Mouse (Mus musculus): ENCODE data around the gene Dnajc28. TPM values are rescaled to one million over a fixed set of nuclear protein-coding genes. Genes with fewer than 3 reads are reported as not detected.

Gene Dnajc28
- polyA plus RNA-seq, 1 experiment from 2014 or later = 2.2 TPM

- Histone ChIP-seq H3K4me3 (ENCODE audit: low read depth, low read length) (no peak overlapping the region), H3K27ac (ENCODE audit: low read depth, low read length) (no peak overlapping the region), H3K4me2 (no peak overlapping the region), H3K36me3 (ENCODE audit: control insufficient read depth, insufficient read depth, low read length) (peaks cover 16% of the 10 kb centered on the region), H3K9ac (ENCODE audit: low read depth, low read length) (no peak overlapping the region), H3K4me1 (ENCODE audit: control insufficient read depth, insufficient read depth, low read length) (peaks cover 5% of the 10 kb centered on the region; the same call in 1 of the 2 replicates), H3K27me3 (ENCODE audit: control insufficient read depth, insufficient read depth, low read length) (no peaks in the 10 kb centered on the region), H3K9me3 (replicated peaks; ENCODE audit: control insufficient read depth, low read length) (no peaks in the 10 kb centered on the region)
- 78% methylated on average over 2 of the region's 2 CpGs for WGBS (ENCODE audit: insufficient replicate concordance)
- ATAC-seq (replicated peaks; ENCODE audit: insufficient number of reproducible peaks, low FRiP score, low TSS enrichment) = no peak
These were observed 26.1 kb upstream of the Dnajc28 start for GRCm38 (mm10) chr16:91644901-91645300.

GRCm38 (mm10) chr16:91640171-91640570 lies 21.3 kb upstream of the Dnajc28 start:
- no peak for ATAC-seq (replicated peaks; ENCODE audit: insufficient number of reproducible peaks, low FRiP score, low TSS enrichment)
- H3K9ac ChIP-seq (ENCODE audit: low read depth, low read length) = no peak overlapping the region
- no peaks in the 10 kb centered on the region for H3K9me3 ChIP-seq (replicated peaks; ENCODE audit: control insufficient read depth, low read length)
- no peak overlapping the region for H3K4me2 ChIP-seq
- H3K4me3 ChIP-seq (ENCODE audit: low read depth, low read length) = no peak overlapping the region
- 96% methylated on average over 8 of the region's 8 CpGs for WGBS (ENCODE audit: insufficient replicate concordance)
- no peak overlapping the region for H3K27ac ChIP-seq (ENCODE audit: low read depth, low read length)
- H3K27me3 ChIP-seq (ENCODE audit: control insufficient read depth, insufficient read depth, low read length) = no peaks in the 10 kb centered on the region
- H3K36me3 ChIP-seq (ENCODE audit: control insufficient read depth, insufficient read depth, low read length) = peaks cover 37% of the 10 kb centered on the region
- H3K4me1 ChIP-seq (ENCODE audit: control insufficient read depth, insufficient read depth, low read length) = 0 out of 2 replicates have a peak, but pooled peaks cover 2% of the 10 kb centered on the region

- 94% methylated on average over 2 of the region's 2 CpGs for WGBS (ENCODE audit: insufficient replicate concordance)
- Histone ChIP-seq H3K4me1 (ENCODE audit: control insufficient read depth, insufficient read depth, low read length) (no peaks in the 10 kb centered on the region), H3K9ac (ENCODE audit: low read depth, low read length) (no peak overlapping the region), H3K4me2 (no peak overlapping the region), H3K4me3 (ENCODE audit: low read depth, low read length) (no peak overlapping the region), H3K9me3 (replicated peaks; ENCODE audit: control insufficient read depth, low read length) (no peaks in the 10 kb centered on the region), H3K27ac (ENCODE audit: low read depth, low read length) (no peak overlapping the region), H3K36me3 (ENCODE audit: control insufficient read depth, insufficient read depth, low read length) (peaks cover 37% of the 10 kb centered on the region), H3K27me3 (ENCODE audit: control insufficient read depth, insufficient read depth, low read length) (no peaks in the 10 kb centered on the region)
- no peak for ATAC-seq (replicated peaks; ENCODE audit: insufficient number of reproducible peaks, low FRiP score, low TSS enrichment)
These were observed 20.8 kb upstream of the Dnajc28 start for GRCm38 (mm10) chr16:91639636-91640035.

DNA sequence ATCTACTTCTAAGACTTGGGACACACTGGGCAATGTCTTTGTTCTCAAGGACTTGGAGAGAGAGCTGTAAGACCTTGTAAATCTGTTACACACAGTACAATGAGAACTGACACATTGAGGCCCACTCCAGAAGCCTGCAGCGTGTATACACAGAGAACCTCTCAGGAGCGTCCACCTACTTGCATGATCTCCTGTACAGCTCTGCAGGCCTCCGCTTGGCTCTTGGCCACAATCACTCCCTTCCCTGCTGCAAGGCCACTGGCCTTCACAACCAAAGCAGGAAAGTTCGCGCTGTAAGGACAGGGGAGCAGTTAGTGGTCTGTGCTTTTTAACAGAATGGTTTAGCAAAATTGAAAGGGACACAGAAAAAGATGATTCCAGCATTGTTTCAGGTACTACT lies 20.3 kb upstream of the Dnajc28 start:
- Histone ChIP-seq H3K4me2 (no peak overlapping the region), H3K27me3 (ENCODE audit: control insufficient read depth, insufficient read depth, low read length) (no peaks in the 10 kb centered on the region), H3K36me3 (ENCODE audit: control insufficient read depth, insufficient read depth, low read length) (peaks cover 37% of the 10 kb centered on the region), H3K27ac (ENCODE audit: low read depth, low read length) (no peak overlapping the region), H3K9ac (ENCODE audit: low read depth, low read length) (no peak overlapping the region), H3K4me1 (ENCODE audit: control insufficient read depth, insufficient read depth, low read length) (no peaks in the 10 kb centered on the region), H3K4me3 (ENCODE audit: low read depth, low read length) (no peak overlapping the region), H3K9me3 (replicated peaks; ENCODE audit: control insufficient read depth, low read length) (no peaks in the 10 kb centered on the region)
- ATAC-seq (replicated peaks; ENCODE audit: insufficient number of reproducible peaks, low FRiP score, low TSS enrichment) = no peak
- WGBS (ENCODE audit: insufficient replicate concordance) = 93% methylated on average over 5 of the region's 5 CpGs

DNA sequence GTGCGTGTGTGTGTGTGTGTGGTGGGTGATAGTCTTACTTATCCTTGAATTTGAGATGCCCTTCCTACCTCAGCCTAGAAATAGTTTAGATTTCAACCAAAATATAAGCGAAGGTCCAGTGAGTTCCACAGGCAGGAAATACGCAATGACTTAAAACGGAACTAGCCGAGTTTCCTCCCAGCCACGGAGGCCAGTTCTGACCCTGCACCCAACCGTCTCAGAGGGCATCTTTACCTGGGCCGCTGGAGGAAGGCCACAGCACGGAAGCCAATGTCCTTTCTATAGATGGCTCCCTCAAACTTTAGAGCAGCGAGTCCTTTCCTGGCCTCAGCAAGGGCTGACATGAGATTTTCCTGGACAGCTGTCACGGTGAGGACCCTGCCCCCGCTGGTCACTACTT lies 14.8 kb upstream of the Dnajc28 start:
- ATAC-seq (replicated peaks; ENCODE audit: insufficient number of reproducible peaks, low FRiP score, low TSS enrichment) = no peak
- WGBS (ENCODE audit: insufficient replicate concordance) = 84% methylated on average over 12 of the region's 12 CpGs
- H3K36me3 ChIP-seq (ENCODE audit: control insufficient read depth, insufficient read depth, low read length) = peaks cover 39% of the 10 kb centered on the region

DNA sequence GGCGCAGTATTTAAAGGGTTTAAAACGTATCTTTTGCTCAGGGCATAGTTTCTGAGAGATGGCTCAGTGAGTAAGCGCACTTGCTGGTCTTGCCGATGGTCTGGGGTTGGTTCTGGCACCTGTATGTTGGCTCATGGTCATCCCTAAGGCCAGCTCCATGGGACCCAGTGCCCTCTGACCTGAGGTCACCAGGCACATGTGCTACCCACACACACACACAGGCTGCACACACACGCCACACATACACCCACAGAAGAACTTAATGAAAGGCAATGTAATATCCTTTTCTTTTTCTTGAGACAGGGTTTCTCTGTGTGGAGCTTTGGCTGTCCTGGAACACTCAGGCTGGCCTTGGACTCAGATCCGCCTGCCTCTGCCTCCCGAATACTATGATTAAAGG lies 14.1 kb upstream of the Dnajc28 start:
- no peak overlapping the region for H3K4me3 ChIP-seq (ENCODE audit: low read depth, low read length)
- no peak overlapping the region for H3K27ac ChIP-seq (ENCODE audit: low read depth, low read length)
- H3K36me3 ChIP-seq (ENCODE audit: control insufficient read depth, insufficient read depth, low read length) = peaks cover 41% of the 10 kb centered on the region
- no peaks in the 10 kb centered on the region for H3K9me3 ChIP-seq (replicated peaks; ENCODE audit: control insufficient read depth, low read length)
- no peak overlapping the region for H3K4me2 ChIP-seq
- H3K4me1 ChIP-seq (ENCODE audit: control insufficient read depth, insufficient read depth, low read length) = no peaks in the 10 kb centered on the region
- WGBS (ENCODE audit: insufficient replicate concordance) = 92% methylated on average over 7 of the region's 7 CpGs
- H3K9ac ChIP-seq (ENCODE audit: low read depth, low read length) = no peak overlapping the region
- H3K27me3 ChIP-seq (ENCODE audit: control insufficient read depth, insufficient read depth, low read length) = no peaks in the 10 kb centered on the region
- no peak for ATAC-seq (replicated peaks; ENCODE audit: insufficient number of reproducible peaks, low FRiP score, low TSS enrichment)

More for the DNA sequence above, 14.8 kb upstream of the Dnajc28 start:
- Histone ChIP-seq H3K4me2 (no peak overlapping the region), H3K27me3 (ENCODE audit: control insufficient read depth, insufficient read depth, low read length) (no peaks in the 10 kb centered on the region), H3K9ac (ENCODE audit: low read depth, low read length) (no peak overlapping the region), H3K4me1 (ENCODE audit: control insufficient read depth, insufficient read depth, low read length) (no peaks in the 10 kb centered on the region), H3K27ac (ENCODE audit: low read depth, low read length) (no peak overlapping the region), H3K9me3 (replicated peaks; ENCODE audit: control insufficient read depth, low read length) (no peaks in the 10 kb centered on the region), H3K4me3 (ENCODE audit: low read depth, low read length) (no peak overlapping the region)

- H3K4me2 ChIP-seq = no peak overlapping the region
- ATAC-seq (replicated peaks; ENCODE audit: insufficient number of reproducible peaks, low FRiP score, low TSS enrichment) = no peak
These were observed 13.6 kb upstream of the Dnajc28 start for GRCm38 (mm10) chr16:91632439-91632838.

GRCm38 (mm10) chr16:91630584-91630983 lies 11.8 kb upstream of the Dnajc28 start:
- peaks cover 31% of the 10 kb centered on the region for H3K36me3 ChIP-seq (ENCODE audit: control insufficient read depth, insufficient read depth, low read length)
- no peak overlapping the region for H3K4me2 ChIP-seq
- no peaks in the 10 kb centered on the region for H3K4me1 ChIP-seq (ENCODE audit: control insufficient read depth, insufficient read depth, low read length)
- H3K27me3 ChIP-seq (ENCODE audit: control insufficient read depth, insufficient read depth, low read length) = no peaks in the 10 kb centered on the region
- H3K9me3 ChIP-seq (replicated peaks; ENCODE audit: control insufficient read depth, low read length) = no peaks in the 10 kb centered on the region
- 66% methylated on average over 1 of the region's 1 CpGs for WGBS (ENCODE audit: insufficient replicate concordance)
- no peak overlapping the region for H3K4me3 ChIP-seq (ENCODE audit: low read depth, low read length)
- ATAC-seq (replicated peaks; ENCODE audit: insufficient number of reproducible peaks, low FRiP score, low TSS enrichment) = no peak
- H3K27ac ChIP-seq (ENCODE audit: low read depth, low read length) = no peak overlapping the region
- no peak overlapping the region for H3K9ac ChIP-seq (ENCODE audit: low read depth, low read length)

More at GRCm38 (mm10) chr16:91632439-91632838, 13.6 kb upstream of the Dnajc28 start:
- H3K4me3 ChIP-seq (ENCODE audit: low read depth, low read length) = no peak overlapping the region
- peaks cover 38% of the 10 kb centered on the region for H3K36me3 ChIP-seq (ENCODE audit: control insufficient read depth, insufficient read depth, low read length)
- H3K4me1 ChIP-seq (ENCODE audit: control insufficient read depth, insufficient read depth, low read length) = no peaks in the 10 kb centered on the region
- 89% methylated on average over 5 of the region's 5 CpGs for WGBS (ENCODE audit: insufficient replicate concordance)
- no peak overlapping the region for H3K9ac ChIP-seq (ENCODE audit: low read depth, low read length)
- H3K27ac ChIP-seq (ENCODE audit: low read depth, low read length) = no peak overlapping the region
- no peaks in the 10 kb centered on the region for H3K9me3 ChIP-seq (replicated peaks; ENCODE audit: control insufficient read depth, low read length)
- no peaks in the 10 kb centered on the region for H3K27me3 ChIP-seq (ENCODE audit: control insufficient read depth, insufficient read depth, low read length)

DNA sequence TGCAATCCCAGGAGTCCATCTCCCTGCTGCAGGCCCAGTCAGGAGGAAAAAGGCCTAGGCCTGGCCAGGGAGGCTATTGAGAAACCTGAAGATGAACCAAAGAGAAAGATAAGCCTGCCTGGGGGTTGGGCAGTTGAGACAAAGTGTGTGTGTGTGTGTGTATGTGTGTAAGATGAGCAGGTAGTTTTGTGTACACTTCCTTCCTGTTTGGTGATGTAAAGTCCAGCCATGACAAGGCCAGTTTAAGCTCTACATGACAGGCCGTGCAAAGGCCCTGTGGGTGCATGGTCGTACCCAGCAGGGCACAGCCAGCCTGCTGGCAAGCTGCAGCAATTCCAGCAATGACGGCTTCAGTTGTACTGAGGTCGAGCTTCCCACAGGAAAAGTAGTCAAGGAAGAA lies 10.9 kb upstream of the Dnajc28 start:
- no peak overlapping the region for H3K9ac ChIP-seq (ENCODE audit: low read depth, low read length)
- H3K4me2 ChIP-seq = no peak overlapping the region
- no peaks in the 10 kb centered on the region for H3K27me3 ChIP-seq (ENCODE audit: control insufficient read depth, insufficient read depth, low read length)
- no peak for ATAC-seq (replicated peaks; ENCODE audit: insufficient number of reproducible peaks, low FRiP score, low TSS enrichment)
- 91% methylated on average over 4 of the region's 4 CpGs for WGBS (ENCODE audit: insufficient replicate concordance)
- no peak overlapping the region for H3K4me3 ChIP-seq (ENCODE audit: low read depth, low read length)
- no peak overlapping the region for H3K27ac ChIP-seq (ENCODE audit: low read depth, low read length)
- H3K4me1 ChIP-seq (ENCODE audit: control insufficient read depth, insufficient read depth, low read length) = no peaks in the 10 kb centered on the region
- H3K9me3 ChIP-seq (replicated peaks; ENCODE audit: control insufficient read depth, low read length) = no peaks in the 10 kb centered on the region
- H3K36me3 ChIP-seq (ENCODE audit: control insufficient read depth, insufficient read depth, low read length) = peaks cover 31% of the 10 kb centered on the region

Measured in heart, embryonic 11.5 days (tissue).